Mouse (Mus musculus) fat pad, adult 2 months (tissue): ENCODE results near the gene Cadps.

Experiments used
- DNase-seq: peaks from one replicate; pipeline ENCODE4 v3.0.0-alpha.2; 2011; ENCODE audit warnings: low read depth, low spot score; ENCODE audit errors: extremely low read depth

Gene Cadps

GRCm38 (mm10) chr14:12822491-12823219 lies at the start of gene Cadps:
Gene Cadps (minus strand): TSS chr14:12823079.
- no peak for DNase-seq

- no peak for DNase-seq
These were observed 46.7 kb upstream of the Cadps start for GRCm38 (mm10) chr14:12869605-12870004.

GRCm38 (mm10) chr14:12865258-12865657 lies 42.4 kb upstream of the Cadps start:
- DNase-seq = no peak

- DNase-seq = no peak
These were observed 21.0 kb upstream of the Cadps start for GRCm38 (mm10) chr14:12843860-12844259.

GRCm38 (mm10) chr14:12839471-12839870 lies 16.6 kb upstream of the Cadps start:
- DNase-seq = no peak

- DNase-seq = no peak
These were observed 16.1 kb upstream of the Cadps start for GRCm38 (mm10) chr14:12838949-12839348.

GRCm38 (mm10) chr14:12838323-12838722 lies 15.4 kb upstream of the Cadps start:
- DNase-seq = no peak

- no peak for DNase-seq
These were observed 15.0 kb upstream of the Cadps start for GRCm38 (mm10) chr14:12837902-12838301.

GRCm38 (mm10) chr14:12823781-12824180 lies 902 bp upstream of the Cadps start:
- DNase-seq = no peak

GRCm38 (mm10) chr14:12821831-12822490 lies 918 bp downstream of the Cadps start:
- no peak for DNase-seq

GRCm38 (mm10) chr14:12821156-12821813 lies 1.6 kb downstream of the Cadps start:
- DNase-seq = no peak

GRCm38 (mm10) chr14:12820149-12820548 lies 2.7 kb downstream of the Cadps start:
- no peak for DNase-seq

GRCm38 (mm10) chr14:12818442-12818841 lies 4.4 kb downstream of the Cadps start:
- no peak for DNase-seq

- no peak for DNase-seq
These were observed 10.8 kb downstream of the Cadps start for GRCm38 (mm10) chr14:12812072-12812471.

- DNase-seq = no peak
These were observed 19.9 kb downstream of the Cadps start for GRCm38 (mm10) chr14:12802995-12803394.

GRCm38 (mm10) chr14:12801100-12801499 lies 21.8 kb downstream of the Cadps start:
- no peak for DNase-seq

- no peak for DNase-seq
These were observed 24.0 kb downstream of the Cadps start for GRCm38 (mm10) chr14:12798926-12799325.

- no peak for DNase-seq
These were observed 38.6 kb downstream of the Cadps start for GRCm38 (mm10) chr14:12784296-12784695.

GRCm38 (mm10) chr14:12780016-12780415 lies 42.9 kb downstream of the Cadps start:
- DNase-seq = no peak

GRCm38 (mm10) chr14:12777990-12778389 lies 44.9 kb downstream of the Cadps start:
- no peak for DNase-seq

GRCm38 (mm10) chr14:12768870-12769269 lies 54.0 kb downstream of the Cadps start:
- no peak for DNase-seq

- no peak for DNase-seq
These were observed 69.6 kb downstream of the Cadps start for GRCm38 (mm10) chr14:12753237-12753636.
